Mouse (Mus musculus) heart, embryonic 11.5 days (tissue): ENCODE measurements at regions not wholly inside any gene's neighbourhood (a gene's known extent, or its start where the extent isn't known, plus 50 kb on each side); places are given as distances from the start of the nearest gene placed in this dataset.

Source experiments
- ATAC-seq: fragments of 200-750 bp; cut with Nextera tagmentation; replicated peaks from 2 replicates; pipeline ENCODE4 v1.8.0; 2017; ENCODE audit warnings: moderate library complexity; ENCODE audit not compliant: insufficient number of reproducible peaks, low FRiP score, low TSS enrichment
- H3K27ac ChIP-seq: fragments of 300-500 bp; sonication (generic); 2 replicates; pipeline ENCODE4 v1.5.1; 2014; ENCODE audit warnings: mild to moderate bottlenecking, low read depth, low read length
- H3K27me3 ChIP-seq: fragments of 300-500 bp; sonication (generic); 2 replicates; pipeline ENCODE4 v1.6.1; 2014; ENCODE audit warnings: mild to moderate bottlenecking, low read length, mixed read lengths; ENCODE audit not compliant: control insufficient read depth, insufficient read depth
- H3K36me3 ChIP-seq: fragments of 300-500 bp; sonication (generic); 2 replicates; pipeline ENCODE4 v1.6.1; 2014; ENCODE audit warnings: mild to moderate bottlenecking, low read length, moderate library complexity, mixed read lengths; ENCODE audit not compliant: control insufficient read depth, insufficient read depth
- H3K4me1 ChIP-seq: fragments of 300-500 bp; sonication (generic); 2 replicates; pipeline ENCODE4 v1.6.1; 2014; ENCODE audit warnings: low read length; ENCODE audit not compliant: control insufficient read depth, insufficient read depth
- H3K4me2 ChIP-seq: fragments of 300-500 bp; sonication (generic); 2 replicates; pipeline ENCODE4 v1.6.1; 2014; ENCODE audit warnings: mild to moderate bottlenecking, moderate library complexity
- H3K4me3 ChIP-seq: fragments of 300-500 bp; sonication (generic); 2 replicates; pipeline ENCODE4 v1.5.1; 2014; ENCODE audit warnings: low read depth, low read length
- H3K9ac ChIP-seq: fragments of 300-500 bp; sonication (generic); 2 replicates; pipeline ENCODE4 v1.6.1; 2014; ENCODE audit warnings: mild to moderate bottlenecking, low read depth, low read length, moderate library complexity
- H3K9me3 ChIP-seq: fragments of 300-500 bp; sonication (generic); replicated peaks from 2 replicates; pipeline ENCODE4 v1.6.1; 2016; ENCODE audit warnings: low read length; ENCODE audit not compliant: control insufficient read depth
- WGBS: fragments of 180-500 bp; shearing (Covaris S2); extraction: QIAGEN DNeasy Blood & Tissue Kit; methylation state at CpG from one replicate; pipeline ENCODE4 v1.1.7; 2014; ENCODE audit not compliant: insufficient replicate concordance; 5-methylcytosine and 5-hydroxymethylcytosine counted together

- Histone ChIP-seq H3K4me1 (no peaks in the 10 kb centered on the region), H3K4me2 (no peak overlapping the region), H3K9me3 (no peaks in the 10 kb centered on the region), H3K27ac (no peak overlapping the region), H3K27me3 (no peaks in the 10 kb centered on the region), H3K9ac (no peak overlapping the region), H3K36me3 (no peaks in the 10 kb centered on the region), H3K4me3 (no peak overlapping the region)
- WGBS = 69% methylated on average over 2 of the region's 2 CpGs
- ATAC-seq = no peak
These were observed 557.3 kb downstream of the Ptprc start for GRCm38 (mm10) chr1:137618231-137618630.

GRCm38 (mm10) chr1:137617513-137617912 lies 558.0 kb downstream of the Ptprc start:
- no peak overlapping the region for H3K27ac ChIP-seq
- no peaks in the 10 kb centered on the region for H3K36me3 ChIP-seq
- WGBS = 52% methylated on average over 5 of the region's 5 CpGs
- H3K4me1 ChIP-seq = no peaks in the 10 kb centered on the region
- no peaks in the 10 kb centered on the region for H3K27me3 ChIP-seq
- H3K9ac ChIP-seq = no peak overlapping the region
- H3K4me3 ChIP-seq = no peak overlapping the region
- no peaks in the 10 kb centered on the region for H3K9me3 ChIP-seq
- H3K4me2 ChIP-seq = no peak overlapping the region
- ATAC-seq = no peak

GRCm38 (mm10) chr1:137606716-137607115 lies 568.8 kb downstream of the Ptprc start:
- Histone ChIP-seq H3K4me2 (no peak overlapping the region), H3K9ac (no peak overlapping the region), H3K36me3 (no peaks in the 10 kb centered on the region), H3K4me3 (no peak overlapping the region), H3K4me1 (no peaks in the 10 kb centered on the region), H3K9me3 (no peaks in the 10 kb centered on the region), H3K27me3 (no peaks in the 10 kb centered on the region), H3K27ac (no peak overlapping the region)
- 80% methylated on average over 1 of the region's 1 CpGs for WGBS
- ATAC-seq = no peak

- no peak overlapping the region for H3K4me3 ChIP-seq
- H3K4me2 ChIP-seq = no peak overlapping the region
- H3K27ac ChIP-seq = no peak overlapping the region
- no peaks in the 10 kb centered on the region for H3K36me3 ChIP-seq
- WGBS = 60% methylated on average over 11 of the region's 11 CpGs
- no peaks in the 10 kb centered on the region for H3K27me3 ChIP-seq
- no peaks in the 10 kb centered on the region for H3K9me3 ChIP-seq
- no peak for ATAC-seq
- no peak overlapping the region for H3K9ac ChIP-seq
- no peaks in the 10 kb centered on the region for H3K4me1 ChIP-seq
These were observed 569.4 kb downstream of the Ptprc start for GRCm38 (mm10) chr1:137605890-137606663.

GRCm38 (mm10) chr1:137593732-137594131 lies 581.8 kb downstream of the Ptprc start:
- Histone ChIP-seq H3K27ac (no peak overlapping the region), H3K9me3 (no peaks in the 10 kb centered on the region), H3K36me3 (no peaks in the 10 kb centered on the region), H3K4me1 (no peaks in the 10 kb centered on the region), H3K4me2 (no peak overlapping the region), H3K27me3 (no peaks in the 10 kb centered on the region), H3K9ac (no peak overlapping the region), H3K4me3 (no peak overlapping the region)
- 78% methylated on average over 7 of the region's 7 CpGs for WGBS
- ATAC-seq = no peak

- Histone ChIP-seq H3K4me2 (no peak overlapping the region), H3K4me3 (no peak overlapping the region), H3K4me1 (0 out of 2 replicates have a peak, but pooled peaks cover 4% of the 10 kb centered on the region), H3K9ac (no peak overlapping the region), H3K36me3 (no peaks in the 10 kb centered on the region), H3K9me3 (no peaks in the 10 kb centered on the region), H3K27ac (no peak overlapping the region), H3K27me3 (no peaks in the 10 kb centered on the region)
- 80% methylated on average over 2 of the region's 2 CpGs for WGBS
- no peak for ATAC-seq
These were observed 583.6 kb downstream of the Ptprc start for GRCm38 (mm10) chr1:137591891-137592290.

- Histone ChIP-seq H3K36me3 (no peaks in the 10 kb centered on the region), H3K4me1 (0 out of 2 replicates have a peak, but pooled peaks cover 4% of the 10 kb centered on the region), H3K27ac (no peak overlapping the region), H3K9me3 (no peaks in the 10 kb centered on the region), H3K4me3 (no peak overlapping the region), H3K27me3 (no peaks in the 10 kb centered on the region), H3K9ac (no peak overlapping the region), H3K4me2 (no peak overlapping the region)
- WGBS = 56% methylated on average over 3 of the region's 3 CpGs
- ATAC-seq = no peak
These were observed 584.2 kb downstream of the Ptprc start for GRCm38 (mm10) chr1:137591295-137591694.

- no peak for ATAC-seq
- no peak overlapping the region for H3K4me2 ChIP-seq
- H3K27ac ChIP-seq = no peak overlapping the region
- no peaks in the 10 kb centered on the region for H3K27me3 ChIP-seq
- H3K9ac ChIP-seq = no peak overlapping the region
- 73% methylated on average over 6 of the region's 6 CpGs for WGBS
- H3K9me3 ChIP-seq = no peaks in the 10 kb centered on the region
- 0 out of 2 replicates have a peak, but pooled peaks cover 4% of the 10 kb centered on the region for H3K4me1 ChIP-seq
- no peak overlapping the region for H3K4me3 ChIP-seq
- no peaks in the 10 kb centered on the region for H3K36me3 ChIP-seq
These were observed 586.9 kb downstream of the Ptprc start for GRCm38 (mm10) chr1:137588304-137589300.
